Mouse (Mus musculus) C2C12 (cell line): ENCODE measurements around the gene Pou2f3. TPM values are rescaled to one million over a fixed set of nuclear protein-coding genes. Genes with fewer than 3 reads are reported as not detected.
"Not testable (repeated sequence)": the region's sequence is repeated elsewhere in the genome, so short reads cannot be mapped to it uniquely, and the experiment has no call there.

ENCODE experiments used
- H3K27me3 ChIP-seq: one replicate; pipeline ENCODE4 v1.6.1; 2011; ENCODE audit not compliant: control insufficient read depth, insufficient read depth, insufficient read length
- H3K36me3 ChIP-seq: one replicate; pipeline ENCODE4 v1.6.1; 2011; ENCODE audit not compliant: control insufficient read depth, insufficient read depth
- H3K4me3 ChIP-seq: one replicate; pipeline ENCODE4 v1.5.1; 2011; ENCODE audit warnings: mild to moderate bottlenecking, control low read depth; ENCODE audit not compliant: poor library complexity, insufficient read depth, severe bottlenecking
- H3K79me2 ChIP-seq: one replicate; pipeline ENCODE4 v1.6.1; 2011; ENCODE audit not compliant: control insufficient read depth, insufficient read depth
- H3K79me3 ChIP-seq: one replicate; pipeline ENCODE4 v1.6.1; 2011; ENCODE audit warnings: low read depth, control low read depth
- H3ac ChIP-seq: one replicate; pipeline ENCODE3; 2011; ENCODE audit warnings: low read depth; ENCODE audit not compliant: control insufficient read depth, insufficient read length
- CEBPB ChIP-seq: IDR thresholded peaks from one replicate; pipeline ENCODE4 v1.6.1; 2011; ENCODE audit warnings: low read depth, mild to moderate bottlenecking, control low read depth, moderate library complexity
- CTCF ChIP-seq: IDR thresholded peaks from one replicate; pipeline ENCODE4 v1.5.1; 2011; ENCODE audit not compliant: control insufficient read depth, insufficient read depth, insufficient read length
- FOSL1 ChIP-seq: IDR thresholded peaks from one replicate; pipeline ENCODE4 v1.8.0; 2011; ENCODE audit warnings: mild to moderate bottlenecking, low read length; ENCODE audit not compliant: poor library complexity, insufficient read depth, severe bottlenecking
- MAX ChIP-seq: IDR thresholded peaks from one replicate; pipeline ENCODE4 v1.6.1; 2011; ENCODE audit warnings: mild to moderate bottlenecking, control low read depth
- MYOD1 ChIP-seq: IDR thresholded peaks from one replicate; pipeline ENCODE4 v1.6.1; 2011; ENCODE audit warnings: low read depth; ENCODE audit not compliant: control insufficient read depth, insufficient read length
- MYOG ChIP-seq: IDR thresholded peaks from one replicate; pipeline ENCODE4 v1.6.1; 2011; ENCODE audit not compliant: control insufficient read depth, insufficient read length; ENCODE audit errors: extremely low read depth
- USF1 ChIP-seq: IDR thresholded peaks from one replicate; pipeline ENCODE4 v1.6.1; 2011; ENCODE audit warnings: low read depth, mild to moderate bottlenecking, control low read depth, moderate library complexity
- polyA plus RNA-seq: library from polyadenylated mRNA; unstranded; fragments of >200 nt; fragmentation: generic; extraction: Trizol; gene quantifications from one replicate; pipeline ENCODE4 v1.2.1, GENCODE M21; 2012; ENCODE audit warnings: missing spikeins

Pou2f3 gene
- polyA plus RNA-seq, 1 experiment = not detected

DNA sequence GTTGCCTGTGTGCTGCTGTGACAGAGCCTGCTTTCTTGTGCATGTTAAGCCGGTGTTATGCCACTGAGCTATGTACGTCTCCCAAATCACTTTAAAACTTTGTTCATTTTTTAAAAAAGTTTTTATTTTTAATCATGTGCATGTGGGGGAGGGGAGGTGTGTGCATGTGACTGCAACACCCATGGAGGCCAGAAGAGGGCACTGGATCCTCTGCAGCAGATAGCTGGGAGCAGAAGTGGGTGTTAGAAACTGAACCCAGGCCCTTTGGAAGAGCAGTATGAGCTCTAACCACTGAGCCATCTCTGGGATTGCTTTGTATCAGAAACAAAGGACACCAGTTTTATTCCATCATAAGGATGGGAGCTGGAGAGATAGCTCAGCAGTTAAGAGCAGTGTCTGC is 79.5 kb downstream of the Pou2f3 start:
- no peak for TF ChIP-seq MAX
- TF ChIP-seq MYOG = no peak
- no peak for TF ChIP-seq CEBPB
- TF ChIP-seq USF1 = no peak
- TF ChIP-seq FOSL1 = no peak
- TF ChIP-seq CTCF = no peak
- TF ChIP-seq MYOD1 = no peak
- Histone ChIP-seq H3K79me2 (no peaks in the 10 kb centered on the region), H3K27me3 (peaks cover 12% of the 10 kb centered on the region), H3K4me3 (no peak overlapping the region), H3K36me3 (no peaks in the 10 kb centered on the region), H3K79me3 (no peaks in the 10 kb centered on the region), H3ac (no peak overlapping the region)

DNA sequence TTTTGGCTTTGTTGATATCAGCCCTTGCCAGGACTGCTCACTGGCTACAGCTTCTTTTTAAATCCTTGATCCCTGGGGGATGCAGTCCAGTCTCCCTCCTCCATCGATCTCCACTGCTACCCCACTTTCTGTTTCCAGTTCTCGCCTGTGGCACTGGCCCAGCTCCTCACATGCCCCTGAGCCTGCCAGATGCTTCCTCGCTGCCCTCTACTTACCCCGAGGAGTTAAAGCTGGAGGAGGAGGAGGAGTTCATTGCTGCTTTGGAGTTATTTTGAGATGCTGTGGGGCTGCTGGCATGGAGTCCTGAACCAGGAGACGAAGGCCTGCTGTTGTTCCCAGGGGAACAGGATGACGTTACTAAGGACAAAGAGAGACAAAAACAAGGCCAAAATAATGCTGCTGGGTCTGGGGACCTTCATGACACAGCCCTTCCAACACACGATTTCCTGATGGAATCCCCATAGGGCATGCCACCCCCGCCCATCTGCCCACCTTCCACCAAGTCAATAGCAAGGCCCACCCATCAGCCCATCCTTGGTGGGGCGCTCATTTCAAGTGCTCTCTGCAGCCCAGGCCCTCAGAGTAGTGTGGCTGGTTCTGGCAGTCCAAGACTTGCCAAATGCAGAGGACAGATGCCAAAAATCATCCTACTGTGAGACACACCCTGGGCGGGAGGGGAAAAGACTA is 82.9 kb downstream of the Pou2f3 start:
- H3K36me3 ChIP-seq = no peaks in the 10 kb centered on the region
- no peaks in the 10 kb centered on the region for H3K79me3 ChIP-seq
- H3K79me2 ChIP-seq = no peaks in the 10 kb centered on the region
- TF ChIP-seq MAX (no peak), FOSL1 (no peak), MYOG (no peak), CTCF (no peak), MYOD1 (no peak), CEBPB (no peak), USF1 (no peak)
- peaks cover 11% of the 10 kb centered on the region for H3K27me3 ChIP-seq
- no peak overlapping the region for H3K4me3 ChIP-seq
- H3ac ChIP-seq = no peak overlapping the region

DNA sequence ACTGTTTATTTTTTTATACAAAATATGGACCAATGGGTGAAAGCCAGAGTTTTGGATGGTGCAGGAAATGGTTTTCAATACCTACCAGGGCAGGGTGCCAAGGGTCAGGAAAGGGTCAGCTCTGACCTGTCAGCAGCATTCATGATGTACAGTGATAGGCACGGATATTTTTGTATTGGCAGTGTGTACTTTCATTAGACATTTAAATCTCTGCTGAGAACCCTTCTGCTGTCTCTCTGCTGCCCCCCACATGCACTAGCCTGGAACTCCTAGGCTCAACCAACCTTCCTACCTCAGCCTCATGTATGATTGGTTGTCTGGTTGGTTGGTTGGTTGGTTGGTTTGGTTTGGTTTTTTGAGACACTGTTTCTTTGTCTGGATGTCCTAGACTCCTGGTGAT is 87.8 kb downstream of the Pou2f3 start:
- H3K36me3 ChIP-seq = no peaks in the 10 kb centered on the region
- H3K79me2 ChIP-seq = no peaks in the 10 kb centered on the region
- no peak for TF ChIP-seq MAX
- no peak overlapping the region for H3K4me3 ChIP-seq
- no peaks in the 10 kb centered on the region for H3K79me3 ChIP-seq
- no peak overlapping the region for H3ac ChIP-seq
- peaks cover 10% of the 10 kb centered on the region for H3K27me3 ChIP-seq

DNA sequence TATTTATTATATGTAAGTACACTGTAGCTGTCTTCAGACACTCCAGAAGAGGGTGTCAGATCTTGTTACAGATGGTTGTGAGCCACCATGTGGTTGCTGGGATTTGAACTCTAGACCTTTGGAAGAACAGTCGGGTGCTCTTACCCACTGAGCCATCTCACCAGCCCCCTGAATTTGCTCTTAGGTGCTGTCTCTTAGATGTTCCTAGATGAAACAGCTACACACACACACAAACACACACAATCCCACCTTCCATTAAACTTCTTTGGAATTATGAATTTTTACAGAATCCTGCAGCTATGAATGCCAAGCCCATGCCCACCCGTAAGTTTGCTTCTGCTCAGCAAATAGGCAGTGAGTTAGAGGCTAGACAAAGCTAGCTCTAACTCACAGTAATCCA is 88.2 kb downstream of the Pou2f3 start:
- H3K4me3 ChIP-seq = not testable (repeated sequence)

DNA sequence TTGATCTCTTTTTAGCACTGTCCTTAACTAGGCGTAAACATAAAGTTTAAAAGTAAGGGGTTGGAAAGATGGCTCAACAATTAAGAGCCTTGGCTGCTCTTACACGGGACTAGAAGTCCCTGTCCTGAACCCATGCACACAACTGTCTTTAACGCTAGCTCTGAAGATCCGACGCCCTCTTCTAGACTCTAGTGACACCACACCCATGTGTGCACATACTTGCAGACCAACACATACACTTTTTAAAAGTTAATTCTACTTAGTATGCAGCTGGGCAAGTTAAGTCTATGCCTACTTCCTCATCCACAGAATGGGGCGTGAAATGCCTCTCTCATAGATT is 93.2 kb downstream of the Pou2f3 start:
- Histone ChIP-seq H3K79me3 (no peaks in the 10 kb centered on the region), H3K79me2 (no peaks in the 10 kb centered on the region), H3K36me3 (no peaks in the 10 kb centered on the region), H3K4me3 (no peak overlapping the region), H3K27me3 (peaks cover 5% of the 10 kb centered on the region), H3ac (no peak overlapping the region)
- TF ChIP-seq CEBPB = no peak
- no peak for TF ChIP-seq MYOD1
- no peak for TF ChIP-seq CTCF
- TF ChIP-seq USF1 = no peak
- TF ChIP-seq FOSL1 = no peak
- TF ChIP-seq MYOG = no peak
- no peak for TF ChIP-seq MAX

More for the DNA sequence above, 88.2 kb downstream of the Pou2f3 start:
- H3K36me3 ChIP-seq, H3K79me3 ChIP-seq, H3K27me3 ChIP-seq, H3K79me2 ChIP-seq, H3ac ChIP-seq: not testable (repeated sequence)

DNA sequence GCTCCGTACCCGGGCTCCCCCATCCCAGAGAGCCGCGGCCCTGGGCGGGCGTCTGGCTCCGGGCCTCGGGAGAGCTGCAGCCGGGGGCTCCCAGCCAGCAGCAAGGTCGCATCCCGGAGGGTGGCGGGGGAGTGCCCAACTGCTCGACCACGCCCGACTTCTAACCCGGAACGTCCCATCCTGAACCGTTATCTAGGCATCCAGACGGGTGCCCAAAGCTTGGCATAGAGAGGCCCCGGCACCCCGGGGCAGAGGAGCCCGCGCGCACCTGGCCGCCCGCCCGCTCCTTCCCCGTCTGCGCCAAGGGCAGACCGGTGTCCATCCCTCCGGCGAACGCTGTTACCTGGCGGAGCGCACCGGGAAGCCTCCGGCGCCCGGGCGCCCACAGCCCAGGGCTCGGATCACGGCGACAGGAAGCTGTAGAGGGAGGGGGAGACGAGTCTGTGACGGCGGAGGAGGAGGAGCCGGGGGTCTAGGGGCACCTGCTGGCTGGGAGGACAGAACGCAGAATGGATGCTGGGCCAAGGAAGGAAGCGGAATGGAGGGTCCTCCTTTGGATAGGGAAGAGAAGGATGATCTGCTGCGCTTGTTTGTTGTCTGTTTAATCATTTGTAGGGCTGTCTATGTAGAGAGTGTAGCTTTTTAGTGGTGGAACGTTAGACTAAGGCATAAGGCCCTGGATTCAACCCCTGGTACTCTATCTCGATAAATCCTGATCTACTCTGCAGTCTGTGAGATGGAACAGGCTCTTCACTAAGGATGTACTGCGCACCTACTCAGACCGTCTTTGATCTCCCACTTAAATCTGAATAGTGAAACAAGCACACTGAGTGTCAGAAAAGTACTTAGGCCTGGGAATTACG is 93.8 kb downstream of the Pou2f3 start, which contains the start of gene Tmem136:
TSS of gene Tmem136 (minus strand) at position 437 of the 863 bp plus-strand sequence.
- no peaks in the 10 kb centered on the region for H3K36me3 ChIP-seq
- no peak within 1 kb of the TSS for H3ac ChIP-seq
- H3K4me3 ChIP-seq = no peak within 1 kb of the TSS
- H3K79me3 ChIP-seq = no peaks in the 10 kb centered on the region
- no peaks in the 10 kb centered on the region for H3K79me2 ChIP-seq
- peaks cover 5% of the 10 kb centered on the region for H3K27me3 ChIP-seq
- TF ChIP-seq CTCF (no peak), FOSL1 (no peak), USF1 (no peak), MYOD1 (no peak)
